Mouse (Mus musculus): ENCODE results near the gene Ceacam2. TPM values are rescaled to one million over a fixed set of nuclear protein-coding genes. Genes with fewer than 3 reads are reported as not detected.
"Not testable (repeated sequence)": the region's sequence is repeated elsewhere in the genome, so short reads cannot be mapped to it uniquely, and the experiment has no call there.

Ceacam2 gene
- polyA plus RNA-seq, 1 experiment from 2014 or later = 0.16 TPM

DNA sequence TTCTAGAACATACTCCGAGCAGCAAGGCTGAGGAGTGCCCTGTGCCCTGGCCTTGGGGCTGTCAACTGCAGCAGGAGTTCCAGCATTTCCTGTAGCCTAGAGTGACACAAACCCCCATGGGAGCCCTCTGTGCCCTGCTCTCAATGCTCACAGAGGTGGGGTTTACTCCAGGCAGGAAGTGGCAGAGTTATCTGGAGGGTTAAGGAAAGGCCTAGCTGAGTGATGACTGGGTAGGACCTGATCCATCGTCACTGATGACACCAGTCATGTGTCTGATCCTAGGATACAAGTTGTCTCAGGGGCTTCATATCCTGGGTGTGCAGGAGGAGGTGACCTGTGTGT lies 61.9 kb downstream of the Ceacam2 start:
- not testable (repeated sequence) for H3K27me3 ChIP-seq; H3K9ac ChIP-seq; H3K4me3 ChIP-seq; H3K9me3 ChIP-seq; ATAC-seq (ENCODE audit: low FRiP score); H3K27ac ChIP-seq; H3K4me2 ChIP-seq; H3K4me1 ChIP-seq (replicated peaks); H3K36me3 ChIP-seq
- 56% methylated on average over 2 of the region's 2 CpGs for WGBS

DNA sequence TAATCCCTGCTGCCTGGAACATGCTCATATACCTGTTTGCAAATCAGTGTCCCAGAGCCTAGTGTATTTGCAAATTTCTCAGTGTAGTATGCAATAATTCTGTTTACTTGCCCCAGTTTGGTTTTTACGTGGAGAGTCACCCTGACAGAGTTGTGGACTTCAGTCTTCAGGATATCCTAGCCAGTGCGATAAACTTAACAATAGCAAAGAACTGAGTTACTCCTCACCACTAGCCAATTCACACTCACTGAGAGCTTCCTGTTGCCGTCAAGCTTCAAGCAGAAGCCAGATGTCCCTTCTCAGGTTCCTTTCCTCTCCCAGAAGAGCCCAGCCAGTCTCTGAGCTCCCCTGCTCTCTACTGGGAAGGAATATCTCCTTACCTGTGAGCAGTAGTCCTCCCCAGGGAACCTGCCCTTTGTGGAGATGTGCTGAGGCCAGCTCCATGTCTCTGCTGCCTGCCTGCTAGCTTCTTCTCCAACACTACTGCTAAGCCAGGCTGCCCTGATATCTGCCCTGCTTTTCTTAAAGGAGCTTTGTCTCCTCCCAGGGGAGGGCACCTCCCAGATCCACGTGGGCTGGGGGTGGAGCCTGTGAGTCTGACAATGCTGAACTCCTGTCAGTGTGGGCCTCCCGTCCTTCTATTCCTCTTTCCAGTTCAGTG lies 62.4 kb downstream of the Ceacam2 start, which contains the start of gene Ceacam1:
TSS of gene Ceacam1 (minus strand) at position 513 of the 661 bp plus-strand sequence.
- not testable (repeated sequence) for H3K4me2 ChIP-seq; H3K27me3 ChIP-seq; H3K9ac ChIP-seq; H3K4me1 ChIP-seq (replicated peaks); H3K36me3 ChIP-seq; H3K27ac ChIP-seq; ATAC-seq (ENCODE audit: low FRiP score); H3K4me3 ChIP-seq; H3K9me3 ChIP-seq
- 37% methylated on average over 5 of the region's 5 CpGs for WGBS

- not testable (repeated sequence) for H3K4me3 ChIP-seq; ATAC-seq (ENCODE audit: low FRiP score); H3K4me1 ChIP-seq (replicated peaks); H3K27me3 ChIP-seq; H3K9me3 ChIP-seq; H3K36me3 ChIP-seq; H3K4me2 ChIP-seq; H3K27ac ChIP-seq; H3K9ac ChIP-seq
- 83% methylated on average over 6 of the region's 6 CpGs for WGBS
Observed at GRCm38 (mm10) chr7:25471821-25472220, 67.8 kb downstream of the Ceacam2 start.

Other genes starting within 250 kb of the Ceacam2 start
- 619 and 632 TPM in 2 replicates for gene Pafah1b3, start 241.9 kb downstream of the Ceacam2 start, polyA plus RNA-seq (2015; fragmentation: Nextera tagmentation; extraction: Ambion mirVana)
- gene Prr19, start 238.4 kb downstream of the Ceacam2 start, polyA plus RNA-seq (2015; fragmentation: Nextera tagmentation; extraction: Ambion mirVana) = 2.3 TPM in 2 replicates
- 49.5 and 50.6 TPM in 2 replicates for gene Tmem145, start 233.8 kb downstream of the Ceacam2 start, polyA plus RNA-seq (2015; fragmentation: Nextera tagmentation; extraction: Ambion mirVana)
- 18.7 and 20.4 TPM in 2 replicates for gene Megf8, start 222.7 kb downstream of the Ceacam2 start, polyA plus RNA-seq (2015; fragmentation: Nextera tagmentation; extraction: Ambion mirVana)
- gene Cnfn, start 170.1 kb downstream of the Ceacam2 start, polyA plus RNA-seq (2015; fragmentation: Nextera tagmentation; extraction: Ambion mirVana) = not detected in 2 replicates
- gene Lipe, start 141.1 kb downstream of the Ceacam2 start, polyA plus RNA-seq (2015; fragmentation: Nextera tagmentation; extraction: Ambion mirVana) = 9.8 and 10.6 TPM in 2 replicates
- 0.23 and 0.82 TPM in 2 replicates for gene Cxcl17, start 127.0 kb downstream of the Ceacam2 start, polyA plus RNA-seq (2015; fragmentation: Nextera tagmentation; extraction: Ambion mirVana)
- 0.88 and 0.96 TPM in 2 replicates for gene Ceacam1, start 62.3 kb downstream of the Ceacam2 start, polyA plus RNA-seq (2015; fragmentation: Nextera tagmentation; extraction: Ambion mirVana)
- not detected in 2 replicates for gene Erich4, start 76.0 kb upstream of the Ceacam2 start, polyA plus RNA-seq (2015; fragmentation: Nextera tagmentation; extraction: Ambion mirVana)
- 35.8 and 42.6 TPM in 2 replicates for gene Dmac2, start 79.6 kb upstream of the Ceacam2 start, polyA plus RNA-seq (2015; fragmentation: Nextera tagmentation; extraction: Ambion mirVana)
- 1.0 and 1.2 TPM in 2 replicates for gene B3gnt8, start 86.8 kb upstream of the Ceacam2 start, polyA plus RNA-seq (2015; fragmentation: Nextera tagmentation; extraction: Ambion mirVana)
- 46.3 and 49.2 TPM in 2 replicates for gene Bckdha, start 119.1 kb upstream of the Ceacam2 start, polyA plus RNA-seq (2015; fragmentation: Nextera tagmentation; extraction: Ambion mirVana)
- gene Exosc5, start 119.3 kb upstream of the Ceacam2 start, polyA plus RNA-seq (2015; fragmentation: Nextera tagmentation; extraction: Ambion mirVana) = 44.7 and 47.1 TPM in 2 replicates
- gene Tmem91, start 135.3 kb upstream of the Ceacam2 start, polyA plus RNA-seq (2015; fragmentation: Nextera tagmentation; extraction: Ambion mirVana) = 15.6 and 16.3 TPM in 2 replicates
- 40.0 and 41.5 TPM in 2 replicates for gene B9d2, start 140.9 kb upstream of the Ceacam2 start, polyA plus RNA-seq (2015; fragmentation: Nextera tagmentation; extraction: Ambion mirVana)
- gene Tgfb1, start 147.1 kb upstream of the Ceacam2 start, polyA plus RNA-seq (2015; fragmentation: Nextera tagmentation; extraction: Ambion mirVana) = 0.85 and 1.2 TPM in 2 replicates
- 33.1 and 33.8 TPM in 2 replicates for gene Ccdc97, start 179.2 kb upstream of the Ceacam2 start, polyA plus RNA-seq (2015; fragmentation: Nextera tagmentation; extraction: Ambion mirVana)
- gene Hnrnpul1, start 214.9 kb upstream of the Ceacam2 start, polyA plus RNA-seq (2015; fragmentation: Nextera tagmentation; extraction: Ambion mirVana) = 49.9 and 50.7 TPM in 2 replicates
- 21.9 and 22.2 TPM in 2 replicates for gene Axl, start 248.8 kb upstream of the Ceacam2 start, polyA plus RNA-seq (2015; fragmentation: Nextera tagmentation; extraction: Ambion mirVana)

Data from hindbrain, embryonic 13.5 days (tissue).